Mouse (Mus musculus): ENCODE results near the gene Ldlrad1.
A peak's percentile ranks its signal among the peaks of the same experiment; 100 is the strongest.

The Ldlrad1 gene

GRCm38 (mm10) chr4:107260001-107260400, 51.0 kb downstream of the Ldlrad1 start:
- peak; percentile 42 to 45 for DNase-seq (ENCODE audit: low spot score in 2 of 2)

Data from spleen, postnatal 36 days (tissue).